ENCODE assay signal across 10 mouse cellular contexts in genomic region chr7:114873315-114874012, GRCm38 (mm10).
DNase-seq lines count a peak whose midpoint lies in the region; ATAC-seq lines count a peak whose summit lies in the region.
"Had no signal": no experiment of that assay in that cellular context is flagged by ENCODE, and none has a peak within 500 bp of the region (broad histone marks: within the 10 kb centered on the region; RNA-seq: fewer than 3 reads in every experiment).

No protein-coding gene starts in this region.

- WGBS in forebrain, embryonic 13.5 days: 64% methylated on average over 3 of the region's 3 CpGs
- WGBS in forebrain, embryonic 10.5 days: 61% methylated on average over 3 of the region's 3 CpGs
- WGBS in lung, embryonic 16.5 days: 33% methylated on average over 3 of the region's 3 CpGs
- WGBS in hindbrain, embryonic 16.5 days: 58% methylated on average over 3 of the region's 3 CpGs
- 33% methylated on average over 3 of the region's 3 CpGs for WGBS in stomach, embryonic 15.5 days

- H3K9me3 ChIP-seq in forebrain, embryonic 13.5 days (replicated peaks): no peaks in the 10 kb centered on the region
- H3K9me3 ChIP-seq in forebrain, embryonic 10.5 days: no peaks in the 10 kb centered on the region
- H3K9me3 ChIP-seq in lung, embryonic 16.5 days (ENCODE audit: control insufficient read depth, low read length): no peaks in the 10 kb centered on the region
- no peaks in the 10 kb centered on the region for H3K9me3 ChIP-seq in hindbrain, embryonic 16.5 days (ENCODE audit: control insufficient read depth, low read length)
- H3K9me3 ChIP-seq in stomach, embryonic 15.5 days: no peaks in the 10 kb centered on the region
- H3K9me3 ChIP-seq: limb, embryonic 15.5 days had no signal

- no peak overlapping the region for H3K4me3 ChIP-seq in forebrain, embryonic 13.5 days
- H3K4me3 ChIP-seq in forebrain, embryonic 10.5 days: no peak overlapping the region
- no peak overlapping the region for H3K4me3 ChIP-seq in lung, embryonic 16.5 days (ENCODE audit: low read length)
- no peak overlapping the region for H3K4me3 ChIP-seq in hindbrain, embryonic 16.5 days (ENCODE audit: low read length)
- no peak overlapping the region for H3K4me3 ChIP-seq in stomach, embryonic 15.5 days (replicated peaks)
- H3K4me3 ChIP-seq: limb, embryonic 15.5 days had no signal

- DNase-seq in forebrain, embryonic 10.5 days (ENCODE audit: extremely low spot score, low spot score): no peak
- no peak for DNase-seq in lung, postnatal 25 days (ENCODE audit: low spot score)
- DNase-seq in adrenal gland, postnatal 4 days (ENCODE audit: low spot score in 2 of 2): no peak

- no peak overlapping the region for H3K9ac ChIP-seq in forebrain, embryonic 13.5 days
- no peak overlapping the region for H3K9ac ChIP-seq in lung, embryonic 16.5 days (ENCODE audit: low read length)
- H3K9ac ChIP-seq in hindbrain, embryonic 16.5 days (ENCODE audit: low read depth, low read length): no peak overlapping the region
- no peak overlapping the region for H3K9ac ChIP-seq in stomach, embryonic 15.5 days
- H3K9ac ChIP-seq: limb, embryonic 15.5 days had no signal

- ATAC-seq in forebrain, embryonic 13.5 days: 0 out of 2 replicates have a peak, but pooled peaks have one; percentile 45
- ATAC-seq in lung, embryonic 16.5 days (ENCODE audit: low read depth): peak; percentile 52; the same call in 1 of the 2 replicates
- peak; percentile 58 for ATAC-seq in hindbrain, embryonic 16.5 days
- ATAC-seq in stomach, embryonic 15.5 days (ENCODE audit: insufficient read depth, low FRiP score, low read depth): peak; percentile 80; the same call in 1 of the 2 replicates
- ATAC-seq in frontal cortex, adult (ENCODE audit: low TSS enrichment): no peak

- 0 out of 2 replicates have a peak, but pooled peaks cover 3% of the 10 kb centered on the region for H3K4me1 ChIP-seq in forebrain, embryonic 13.5 days
- peaks cover 2% of the 10 kb centered on the region; the same call in 1 of the 2 replicates for H3K4me1 ChIP-seq in forebrain, embryonic 10.5 days
- H3K4me1 ChIP-seq in lung, embryonic 16.5 days (replicated peaks; ENCODE audit: control insufficient read depth, insufficient read depth, low read length): 0 out of 2 replicates have a peak, but pooled peaks cover 2% of the 10 kb centered on the region
- H3K4me1 ChIP-seq in hindbrain, embryonic 16.5 days (ENCODE audit: control insufficient read depth, insufficient read depth, low read depth, low read length): peaks cover 7% of the 10 kb centered on the region
- peaks cover 2% of the 10 kb centered on the region; the same call in 1 of the 2 replicates for H3K4me1 ChIP-seq in stomach, embryonic 15.5 days

- H3K36me3 ChIP-seq in forebrain, embryonic 13.5 days (ENCODE audit: poor library complexity, severe bottlenecking): no peaks in the 10 kb centered on the region
- H3K36me3 ChIP-seq in forebrain, embryonic 10.5 days (replicated peaks): no peaks in the 10 kb centered on the region
- H3K36me3 ChIP-seq in lung, embryonic 16.5 days (ENCODE audit: control insufficient read depth, insufficient read depth, low read length): no peaks in the 10 kb centered on the region
- H3K36me3 ChIP-seq in hindbrain, embryonic 16.5 days (ENCODE audit: control insufficient read depth, insufficient read depth, low read length): no peaks in the 10 kb centered on the region
- H3K36me3 ChIP-seq in stomach, embryonic 15.5 days: no peaks in the 10 kb centered on the region
- H3K36me3 ChIP-seq: limb, embryonic 15.5 days had no signal

- peaks cover 7% of the 10 kb centered on the region; the same call in 1 of the 2 replicates for H3K27me3 ChIP-seq in forebrain, embryonic 13.5 days
- H3K27me3 ChIP-seq in forebrain, embryonic 10.5 days (ENCODE audit: poor library complexity, severe bottlenecking): no peaks in the 10 kb centered on the region
- no peaks in the 10 kb centered on the region for H3K27me3 ChIP-seq in lung, embryonic 16.5 days (ENCODE audit: control insufficient read depth, insufficient read depth, low read depth, low read length)
- H3K27me3 ChIP-seq in hindbrain, embryonic 16.5 days (replicated peaks; ENCODE audit: control insufficient read depth, insufficient read depth, low read length): no peaks in the 10 kb centered on the region
- no peaks in the 10 kb centered on the region for H3K27me3 ChIP-seq in stomach, embryonic 15.5 days (replicated peaks)

- no peak overlapping the region for H3K27ac ChIP-seq in forebrain, embryonic 13.5 days
- no peak overlapping the region for H3K27ac ChIP-seq in forebrain, embryonic 10.5 days
- H3K27ac ChIP-seq in lung, embryonic 16.5 days (ENCODE audit: low read length): no peak overlapping the region
- no peak overlapping the region for H3K27ac ChIP-seq in hindbrain, embryonic 16.5 days (ENCODE audit: low read depth, low read length)
- H3K27ac ChIP-seq in stomach, embryonic 15.5 days: no peak overlapping the region
- H3K27ac ChIP-seq: kidney, postnatal 0 days; limb, embryonic 15.5 days had no signal

- H3K4me2 ChIP-seq in forebrain, embryonic 13.5 days: no peak overlapping the region
- no peak overlapping the region for H3K4me2 ChIP-seq in lung, embryonic 16.5 days (ENCODE audit: low read depth, low read length)
- H3K4me2 ChIP-seq in hindbrain, embryonic 16.5 days (ENCODE audit: low read length): no peak overlapping the region
- H3K4me2 ChIP-seq in stomach, embryonic 15.5 days: no peak overlapping the region
